7 mouse cellular contexts compared by ENCODE assay signal in the genomic region with DNA sequence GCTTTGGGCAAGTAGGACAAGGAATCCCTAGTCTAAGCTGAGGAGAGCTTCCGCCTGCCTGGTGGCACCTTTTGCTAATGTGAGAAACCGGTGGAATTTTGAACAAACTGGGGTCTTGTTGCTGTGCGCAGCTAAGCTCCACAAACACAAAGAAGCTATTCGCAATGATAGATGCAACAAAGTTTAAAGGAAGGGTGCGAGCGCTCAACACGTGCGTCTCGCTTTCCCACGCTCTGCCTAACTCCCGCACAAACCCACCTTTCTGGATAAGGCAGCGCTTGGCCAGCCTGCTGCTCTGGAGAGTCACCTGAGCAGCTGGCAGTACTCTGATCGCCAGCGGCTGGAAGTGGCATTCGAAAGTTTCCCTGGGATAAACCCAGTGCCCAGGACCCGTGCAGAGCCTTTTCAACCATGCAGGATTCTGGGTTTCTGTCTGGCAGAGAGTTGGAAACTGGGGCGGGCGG. TPM values are rescaled to one million over a fixed set of nuclear protein-coding genes. Genes with fewer than 3 reads are reported as not detected.
DNase-seq lines count a peak whose midpoint lies in the region; ATAC-seq and TF ChIP-seq lines count a peak whose summit lies in the region.

No protein-coding gene starts in this region.

- WGBS in embryonic facial prominence, embryonic 11.5 days = 19% methylated on average over 17 of the region's 18 CpGs
- 21% methylated on average over 18 of the region's 18 CpGs for WGBS in hindbrain, embryonic 15.5 days
- 22% methylated on average over 18 of the region's 18 CpGs for whole genome bisulfite sequencing in liver, embryonic 11.5 days
- WGBS in neural tube, embryonic 13.5 days = 21% methylated on average over 18 of the region's 18 CpGs

- no peaks in the 10 kb centered on the region for H3K27me3 ChIP-seq in testis, adult 2 months (ENCODE audit: control insufficient read depth, insufficient read depth, low read length)
- H3K27me3 ChIP-seq in embryonic facial prominence, embryonic 11.5 days (ENCODE audit: control insufficient read depth, insufficient read depth, low read length) = no peaks in the 10 kb centered on the region
- peaks cover 10% of the 10 kb centered on the region; the same call in 1 of the 2 replicates for H3K27me3 ChIP-seq in hindbrain, embryonic 15.5 days
- H3K27me3 ChIP-seq in liver, embryonic 11.5 days (replicated peaks; ENCODE audit: control insufficient read depth, insufficient read depth, low read length) = peaks cover 5% of the 10 kb centered on the region
- H3K27me3 ChIP-seq in neural tube, embryonic 13.5 days = peaks cover 56% of the 10 kb centered on the region

- DNase-seq in testis, postnatal 10 days (ENCODE audit: low spot score) = no peak
- DNase-seq in embryonic facial prominence, embryonic 11.5 days (ENCODE audit: low spot score) = peak; percentile 11
- peak; percentile 39 for DNase-seq in liver, embryonic 11.5 days (ENCODE audit: low spot score)
- no peak for DNase-seq in cerebellum, adult 11 months

- H3K9ac ChIP-seq in embryonic facial prominence, embryonic 11.5 days (replicated peaks; ENCODE audit: low read length) = peak overlapping the region; percentile 68
- H3K9ac ChIP-seq in hindbrain, embryonic 15.5 days = peak overlapping the region; percentile 43
- peak overlapping the region; percentile 76 for H3K9ac ChIP-seq in liver, embryonic 11.5 days (ENCODE audit: low read depth, low read length)
- peak overlapping the region; percentile 66; the same call in 1 of the 2 replicates for H3K9ac ChIP-seq in neural tube, embryonic 13.5 days

- no peaks in the 10 kb centered on the region for H3K36me3 ChIP-seq in testis, adult 2 months (ENCODE audit: control insufficient read depth, insufficient read depth, low read length)
- no peaks in the 10 kb centered on the region for H3K36me3 ChIP-seq in embryonic facial prominence, embryonic 11.5 days (replicated peaks; ENCODE audit: control insufficient read depth, insufficient read depth, low read depth, low read length)
- H3K36me3 ChIP-seq in hindbrain, embryonic 15.5 days = no peaks in the 10 kb centered on the region
- no peaks in the 10 kb centered on the region for H3K36me3 ChIP-seq in liver, embryonic 11.5 days (ENCODE audit: control insufficient read depth, insufficient read depth, low read length)
- H3K36me3 ChIP-seq in neural tube, embryonic 13.5 days = no peaks in the 10 kb centered on the region

- peak overlapping the region; percentile 41 for H3K4me3 ChIP-seq in testis, adult 2 months (ENCODE audit: control insufficient read depth, low read depth, low read length)
- H3K4me3 ChIP-seq in embryonic facial prominence, embryonic 11.5 days (ENCODE audit: low read depth, low read length) = peak overlapping the region; percentile 48
- H3K4me3 ChIP-seq in hindbrain, embryonic 15.5 days = peak overlapping the region; percentile 52
- H3K4me3 ChIP-seq in liver, embryonic 11.5 days (ENCODE audit: low read depth, low read length) = peak overlapping the region; percentile 65
- peak overlapping the region; percentile 55 for H3K4me3 ChIP-seq in neural tube, embryonic 13.5 days

- no peak for TF ChIP-seq POLR2A in testis, adult 2 months (IDR thresholded peaks at IDR 0.05; ENCODE audit: control insufficient read depth, low read depth, low read length)

- no peaks in the 10 kb centered on the region; the same call in 1 of the 2 replicates for H3K4me1 ChIP-seq in testis, adult 2 months (ENCODE audit: control insufficient read depth, insufficient read depth, low read length)
- H3K4me1 ChIP-seq in embryonic facial prominence, embryonic 11.5 days (ENCODE audit: control insufficient read depth, insufficient read depth, low read length) = no peaks in the 10 kb centered on the region
- no peaks in the 10 kb centered on the region for H3K4me1 ChIP-seq in hindbrain, embryonic 15.5 days (replicated peaks)
- H3K4me1 ChIP-seq in liver, embryonic 11.5 days (replicated peaks; ENCODE audit: control insufficient read depth, insufficient read depth, low read length) = no peaks in the 10 kb centered on the region; the same call in 1 of the 2 replicates
- H3K4me1 ChIP-seq in neural tube, embryonic 13.5 days (replicated peaks) = peaks cover 3% of the 10 kb centered on the region; the same call in 1 of the 2 replicates

- H3K27ac ChIP-seq in testis, adult 2 months (ENCODE audit: control insufficient read depth, insufficient read depth, low read depth, low read length) = no peak overlapping the region
- no peak overlapping the region for H3K27ac ChIP-seq in embryonic facial prominence, embryonic 11.5 days (replicated peaks; ENCODE audit: low read depth, low read length)
- H3K27ac ChIP-seq in hindbrain, embryonic 15.5 days (replicated peaks) = no peak overlapping the region
- no peak overlapping the region for H3K27ac ChIP-seq in liver, embryonic 11.5 days (ENCODE audit: low read depth, low read length)
- no peak overlapping the region for H3K27ac ChIP-seq in neural tube, embryonic 13.5 days (replicated peaks)

- no peaks in the 10 kb centered on the region for H3K9me3 ChIP-seq in embryonic facial prominence, embryonic 11.5 days (replicated peaks; ENCODE audit: control insufficient read depth, low read length)
- no peaks in the 10 kb centered on the region for H3K9me3 ChIP-seq in hindbrain, embryonic 15.5 days
- H3K9me3 ChIP-seq in liver, embryonic 11.5 days (ENCODE audit: control insufficient read depth, low read length) = no peaks in the 10 kb centered on the region
- H3K9me3 ChIP-seq in neural tube, embryonic 13.5 days = no peaks in the 10 kb centered on the region

- peak overlapping the region; percentile 69 for H3K4me2 ChIP-seq in embryonic facial prominence, embryonic 11.5 days (ENCODE audit: low read depth, low read length)
- H3K4me2 ChIP-seq in hindbrain, embryonic 15.5 days = peak overlapping the region; percentile 80
- H3K4me2 ChIP-seq in liver, embryonic 11.5 days = peak overlapping the region; percentile 64
- H3K4me2 ChIP-seq in neural tube, embryonic 13.5 days = peak overlapping the region; percentile 76

- no peak; the same call in 1 of the 2 replicates for ATAC-seq in embryonic facial prominence, embryonic 11.5 days (replicated peaks; ENCODE audit: insufficient number of reproducible peaks, low FRiP score, low TSS enrichment, low read depth)
- ATAC-seq in hindbrain, embryonic 15.5 days (ENCODE audit: low FRiP score, low read depth) = peak; percentile 58; the same call in 1 of the 2 replicates
- peak; percentile 11 for ATAC-seq in liver, embryonic 11.5 days (replicated peaks; ENCODE audit: low FRiP score)
- ATAC-seq in neural tube, embryonic 13.5 days (ENCODE audit: low read depth) = no peak

- no peak for TF ChIP-seq CTCF in testis, adult 2 months (IDR thresholded peaks at IDR 0.05; ENCODE audit: control insufficient read depth, insufficient read depth, insufficient replicate concordance, low read depth, low read length)

RNA-seq across cellular contexts. Expression of a gene that starts 0.9 kb away (rescaled TPM):
- 3.1 and 5.3 TPM in 2 replicates for polyA plus RNA-seq in testis, adult 2 months (2012; rRNA removed)
- 17.0 and 18.5 TPM in 2 replicates for polyA plus RNA-seq in embryonic facial prominence, embryonic 11.5 days (2014; fragmentation: Nextera tagmentation; extraction: Ambion mirVana)
- polyA plus RNA-seq in hindbrain, embryonic 15.5 days (2015; fragmentation: Nextera tagmentation; extraction: Ambion mirVana) = 13.5 and 15.3 TPM in 2 replicates
- polyA plus RNA-seq in liver, embryonic 11.5 days (2014; fragmentation: Nextera tagmentation; extraction: Ambion mirVana) = 25.2 and 25.9 TPM in 2 replicates
- 9.0 and 9.6 TPM in 2 replicates for polyA plus RNA-seq in neural tube, embryonic 13.5 days (2015; fragmentation: Nextera tagmentation; extraction: Ambion mirVana)

RNA-seq across cellular contexts. Expression of a gene that starts 51.3 kb away (rescaled TPM):
- polyA plus RNA-seq in testis, adult 2 months (2012; rRNA removed) = 0.07 and 0.11 TPM in 2 replicates
- 0.50 and 0.73 TPM in 2 replicates for polyA plus RNA-seq in embryonic facial prominence, embryonic 11.5 days (2014; fragmentation: Nextera tagmentation; extraction: Ambion mirVana)
- polyA plus RNA-seq in hindbrain, embryonic 15.5 days (2015; fragmentation: Nextera tagmentation; extraction: Ambion mirVana) = 0.31 and 0.79 TPM in 2 replicates
- 0.83 and 1.1 TPM in 2 replicates for polyA plus RNA-seq in liver, embryonic 11.5 days (2014; fragmentation: Nextera tagmentation; extraction: Ambion mirVana)
- 0.57 and 0.58 TPM in 2 replicates for polyA plus RNA-seq in neural tube, embryonic 13.5 days (2015; fragmentation: Nextera tagmentation; extraction: Ambion mirVana)

Comparison
In these comparisons a context has a peak if more than half of its experiments do, and no peak if none do; other contexts are left out.
1. DNase-seq: peak in embryonic facial prominence, embryonic 11.5 days (single experiment) and liver, embryonic 11.5 days (single experiment); none in testis, postnatal 10 days (single experiment) and cerebellum, adult 11 months (single experiment).
2. ATAC-seq: peak in hindbrain, embryonic 15.5 days (single experiment) and liver, embryonic 11.5 days (single experiment); none in embryonic facial prominence, embryonic 11.5 days (single experiment) and neural tube, embryonic 13.5 days (single experiment).
3. Peak in every context shown above with its lines, with median percentiles within 50 percentile points of each other: H3K4me3 ChIP-seq, H3K4me2 ChIP-seq and H3K9ac ChIP-seq.